Mouse (Mus musculus) subcutaneous adipose tissue, adult 2 months (tissue): ENCODE measurements around the gene Grip1. TPM values are rescaled to one million over a fixed set of nuclear protein-coding genes. Genes with fewer than 3 reads are reported as not detected.

ENCODE experiments used
- polyA plus RNA-seq: library from polyadenylated mRNA; depleted of rRNA; stranded (reverse); fragments of >200 nt; gene quantifications from 2 replicates; pipeline ENCODE4 v1.2.3, GENCODE M21; 2012; ENCODE audit warnings: low replicate concordance; rRNA removed

Grip1 gene
- polyA plus RNA-seq: 0.03 and 1.0 TPM in 2 replicates

GRCm38 (mm10) chr10:119453431-119454105, at the start of gene Grip1:
Grip1 (plus strand) TSS chr10:119453830.

GRCm38 (mm10) chr10:120112507-120113396, 659.1 kb downstream of the Grip1 start, which contains the start of gene Helb:
Helb (minus strand) TSS chr10:120112987.

Other genes with a start within 250 kb of the Grip1 start
- 37.9 and 69.3 TPM in 2 replicates for gene Cand1, start 213.8 kb upstream of the Grip1 start, polyA plus RNA-seq